Mouse (Mus musculus) heart, adult 9 months (tissue): ENCODE measurements around the gene Apbb2.

Experiments
- DNase-seq, 2 experiments: peaks; one replicate each; pipeline ENCODE4 v3.0.0; 2022; ENCODE audit warnings: low spot score in 2 of 2

Apbb2 gene

GRCm38 (mm10) chr5:66340356-66341102, 278.1 kb downstream of the Apbb2 start:
- no peak for DNase-seq

GRCm38 (mm10) chr5:66338583-66338982, 280.0 kb downstream of the Apbb2 start:
- DNase-seq = no peak

GRCm38 (mm10) chr5:66337969-66338345, 280.6 kb downstream of the Apbb2 start:
- DNase-seq = peak; percentile 62 to 76

GRCm38 (mm10) chr5:66337025-66337968, 281.3 kb downstream of the Apbb2 start:
- peak in 1 of 2 experiments; percentile 40 for DNase-seq

GRCm38 (mm10) chr5:66330806-66331205, 287.8 kb downstream of the Apbb2 start:
- no peak for DNase-seq

GRCm38 (mm10) chr5:66328766-66329165, 289.8 kb downstream of the Apbb2 start:
- DNase-seq = no peak

- no peak for DNase-seq
Measured at GRCm38 (mm10) chr5:66327949-66328726, 290.4 kb downstream of the Apbb2 start.

- no peak for DNase-seq
Measured at GRCm38 (mm10) chr5:66326395-66326794, 292.2 kb downstream of the Apbb2 start.

- peak; percentile 75 to 78 for DNase-seq
Measured at GRCm38 (mm10) chr5:66323603-66324002, 295.0 kb downstream of the Apbb2 start.

- peak in 1 of 2 experiments; percentile 29 for DNase-seq
Measured at GRCm38 (mm10) chr5:66323131-66323530, 295.5 kb downstream of the Apbb2 start.

GRCm38 (mm10) chr5:66319827-66320404, 298.7 kb downstream of the Apbb2 start:
- DNase-seq = no peak

- DNase-seq = peak in 1 of 2 experiments; percentile 35
Measured at GRCm38 (mm10) chr5:66319341-66319740, 299.2 kb downstream of the Apbb2 start.

GRCm38 (mm10) chr5:66315791-66316190, 302.8 kb downstream of the Apbb2 start:
- no peak for DNase-seq

- DNase-seq = no peak
Measured at GRCm38 (mm10) chr5:66310806-66311205, 307.8 kb downstream of the Apbb2 start.

GRCm38 (mm10) chr5:66310328-66310727, 308.3 kb downstream of the Apbb2 start:
- DNase-seq = no peak

- DNase-seq = no peak
Measured at GRCm38 (mm10) chr5:66305511-66305910, 313.1 kb downstream of the Apbb2 start.

- no peak for DNase-seq
Measured at GRCm38 (mm10) chr5:66304300-66305067, 314.1 kb downstream of the Apbb2 start.

GRCm38 (mm10) chr5:66302873-66303272, 315.7 kb downstream of the Apbb2 start:
- no peak for DNase-seq

- no peak for DNase-seq
Measured at GRCm38 (mm10) chr5:66302085-66302815, 316.3 kb downstream of the Apbb2 start.

GRCm38 (mm10) chr5:66300576-66300975, 318.0 kb downstream of the Apbb2 start:
- no peak for DNase-seq
